Mouse (Mus musculus): ENCODE results near the gene Tkfc. TPM values are rescaled to one million over a fixed set of nuclear protein-coding genes. Genes with fewer than 3 reads are reported as not detected.

The Tkfc gene
- 1 to 10 TPM; 9.2 to 9.3 TPM for total RNA-seq (2023)

DNA sequence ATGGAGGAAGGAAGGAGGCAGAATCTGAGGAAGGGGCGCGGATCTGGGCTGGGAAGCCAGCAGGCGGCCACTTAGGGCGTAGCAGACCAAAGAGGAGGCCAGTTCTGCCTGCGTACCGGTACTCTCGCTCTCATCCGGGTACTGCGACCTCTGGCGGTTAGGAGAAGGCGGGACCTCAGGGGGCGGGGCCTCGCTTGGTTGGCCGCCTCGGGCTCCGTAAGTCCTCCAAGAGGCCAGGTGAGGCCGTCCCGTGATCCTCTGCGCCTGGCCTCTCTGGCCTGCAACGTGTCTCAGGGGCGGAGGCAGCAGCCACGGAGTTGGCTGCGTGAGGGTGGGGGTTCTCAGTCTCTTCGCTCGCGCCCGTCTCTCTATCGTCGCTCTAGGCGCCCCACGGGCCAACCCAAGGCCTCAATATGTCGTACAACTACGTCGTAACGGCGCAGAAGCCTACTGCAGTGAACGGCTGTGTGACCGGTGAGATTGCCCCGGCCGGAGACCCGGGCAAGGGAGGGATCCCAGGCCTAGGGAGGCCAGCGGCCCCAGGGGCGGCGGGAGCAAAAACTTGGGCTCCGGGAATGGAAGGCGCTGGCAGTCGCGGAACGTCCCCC lies at the start of gene Tkfc, which contains the start of gene Ddb1:
Gene Tkfc (minus strand): TSS at position 362 of the 608 bp plus-strand sequence.
Gene Ddb1 (plus strand): TSS at position 35 of the 608 bp plus-strand sequence.

DNA sequence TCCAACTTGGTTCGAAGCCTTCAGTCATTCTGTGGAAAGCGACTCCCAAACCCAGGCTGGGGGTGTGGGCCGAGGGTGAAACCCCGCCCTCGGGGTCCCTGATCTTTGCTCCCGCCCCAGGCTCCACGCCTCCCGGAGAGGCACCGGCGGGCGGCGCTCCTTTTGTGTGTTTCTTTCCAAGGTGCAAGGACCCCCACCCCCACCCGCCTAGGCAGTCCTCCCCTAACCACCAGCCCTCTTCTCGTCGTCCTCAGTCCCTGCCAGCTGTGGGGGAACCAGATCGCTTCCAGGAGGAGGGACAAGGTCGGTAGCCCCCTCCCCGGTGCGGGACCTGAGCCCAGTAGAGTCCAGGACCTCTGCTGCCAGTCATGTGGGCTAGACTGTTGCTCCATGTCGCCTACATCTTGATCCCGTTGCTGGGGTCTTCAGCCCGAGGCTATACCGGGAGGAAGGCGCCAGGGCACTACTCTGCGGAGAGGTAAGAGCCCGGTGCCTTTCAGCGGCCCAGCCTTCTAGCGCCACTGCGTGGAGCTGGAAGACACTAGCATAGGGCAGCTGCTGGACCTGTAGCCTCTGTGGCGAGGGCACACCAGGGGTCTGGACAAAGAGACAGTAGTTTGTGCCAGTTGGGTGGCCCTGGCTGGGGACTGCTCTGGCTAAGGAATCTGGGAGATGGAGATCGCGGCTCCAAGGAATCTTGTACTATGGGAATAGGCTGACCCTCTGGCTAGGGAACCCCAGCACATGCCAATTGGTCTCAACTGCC lies 28.8 kb upstream of the Tkfc start, which contains the start of gene Vwce:
Gene Vwce (plus strand): TSS at position 108 of the 766 bp plus-strand sequence.

DNA sequence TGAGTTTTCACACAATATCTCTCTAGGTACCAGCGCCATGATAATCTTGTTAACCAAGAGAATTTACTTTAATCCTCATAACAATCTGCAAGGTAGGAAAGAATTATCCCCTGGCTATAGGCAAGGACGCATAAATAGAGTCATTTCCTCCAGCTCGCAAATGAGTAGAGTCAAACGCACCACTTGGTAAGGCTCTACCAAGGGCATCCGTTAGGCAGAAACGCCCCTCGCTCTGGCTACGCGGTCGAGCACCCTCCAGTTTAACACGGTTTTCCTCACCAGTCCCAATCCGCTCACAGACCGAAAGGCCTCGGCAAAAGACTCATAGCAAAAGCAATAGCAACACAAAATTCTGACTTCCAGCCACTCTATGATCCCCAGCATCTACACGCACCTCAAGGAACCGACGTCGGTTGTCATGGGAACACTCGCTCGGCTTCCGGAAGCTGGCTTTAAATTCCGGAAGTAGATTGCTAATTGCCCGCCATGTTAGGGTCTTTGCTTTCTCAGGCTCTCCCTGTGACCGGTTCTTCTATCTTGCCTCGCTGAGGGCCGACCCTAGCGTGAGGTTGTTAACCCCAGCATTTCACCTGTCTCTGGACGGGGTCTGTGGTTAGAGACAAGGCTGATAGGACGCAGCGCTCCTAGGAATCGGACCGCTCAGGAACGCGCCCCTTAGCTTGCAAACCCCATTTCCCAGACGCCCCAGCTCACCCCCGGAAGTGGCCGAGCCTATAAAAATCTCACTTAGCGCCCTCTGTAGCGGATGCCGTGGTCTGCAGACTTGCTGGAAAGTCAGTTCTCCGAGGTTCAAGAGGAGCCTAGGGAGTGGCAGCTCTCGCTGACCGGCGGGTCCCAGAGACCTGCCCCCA lies 28.5 kb downstream of the Tkfc start, which contains the start of the genes Cyb561a3 and Tmem138:
Gene Cyb561a3 (plus strand): TSS at position 483 of the 872 bp plus-strand sequence.
Gene Tmem138 (minus strand): TSS at position 673 of the 872 bp plus-strand sequence.

DNA sequence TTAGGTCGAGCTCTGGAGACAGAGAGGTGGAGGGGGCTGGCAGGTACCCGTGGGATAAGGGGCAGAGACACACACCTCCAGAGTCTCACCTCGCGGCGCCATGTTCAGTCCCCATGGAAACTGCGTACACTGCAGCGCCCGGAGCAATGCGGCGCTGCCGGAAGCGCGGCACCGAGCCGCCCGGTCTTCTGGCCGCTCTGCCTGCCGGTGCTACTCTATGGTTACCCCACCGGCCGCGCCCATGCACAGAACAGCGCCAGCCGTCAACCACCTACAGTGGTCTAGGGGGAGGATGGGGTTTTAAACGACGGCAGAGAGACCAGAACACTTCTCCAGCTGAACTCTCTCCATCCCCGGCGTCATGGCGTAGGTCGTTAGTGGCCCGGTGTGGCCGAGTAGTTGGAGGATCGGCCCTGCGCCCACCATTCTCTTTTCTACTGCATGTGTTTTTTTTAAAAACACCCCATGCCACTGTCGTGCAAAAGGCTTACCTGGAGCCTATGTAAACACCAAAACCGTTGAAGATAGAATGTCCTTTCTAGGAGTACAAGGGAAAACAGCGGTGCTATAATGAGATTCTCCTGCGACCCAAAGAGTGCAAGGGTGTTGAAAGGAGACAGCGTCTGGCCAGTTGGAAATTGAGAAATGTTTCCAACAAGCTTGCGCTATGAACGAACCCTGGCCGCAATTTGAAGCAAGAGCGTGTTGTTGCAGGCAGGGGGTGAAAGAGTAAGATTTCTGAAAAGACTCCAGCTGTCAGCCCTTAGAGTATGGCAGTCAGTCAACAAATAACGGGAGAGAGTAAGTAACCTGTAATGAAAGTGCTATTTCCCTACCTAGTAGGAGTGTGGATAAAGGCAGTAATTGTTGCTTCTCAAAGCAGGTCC lies 49.6 kb downstream of the Tkfc start, which contains the start of gene Tmem216:
Gene Tmem216 (minus strand): TSS at position 615 of the 887 bp plus-strand sequence.

Other genes starting within 250 kb of the Tkfc start
- gene Syt7, start 216.6 kb downstream of the Tkfc start, total RNA-seq (2023): not detected
- gene Lrrc10b, start 148.2 kb downstream of the Tkfc start, total RNA-seq (2023): not detected
- gene Ppp1r32, start 122.7 kb downstream of the Tkfc start, total RNA-seq (2023): 1 to 10 TPM; 3.4 to 5.6 TPM
- gene Cpsf7, start 80.4 kb downstream of the Tkfc start, total RNA-seq (2023): 100 to 1,000 TPM; 126 to 129 TPM
- gene Sdhaf2, start 79.5 kb downstream of the Tkfc start, total RNA-seq (2023): 10 to 100 TPM; 45.5 to 47.4 TPM
- 1 to 10 TPM; 7.3 to 8.1 TPM for gene Tmem216, start 49.4 kb downstream of the Tkfc start, total RNA-seq (2023)
- gene Cyb561a3, start 28.5 kb downstream of the Tkfc start, total RNA-seq (2023): 10 to 100 TPM; 20.7 to 25.6 TPM
- gene Tmem138, start 28.3 kb downstream of the Tkfc start, total RNA-seq (2023): 1 to 10 TPM; 5.9 to 6.6 TPM
- gene Ddb1, start 327 bp downstream of the Tkfc start, total RNA-seq (2023): 100 to 1,000 TPM; 193 to 213 TPM
- 1 to 10 TPM; 6.4 to 6.5 TPM for gene Vwce, start 28.6 kb upstream of the Tkfc start, total RNA-seq (2023)
- gene Pga5, start 72.4 kb upstream of the Tkfc start, total RNA-seq (2023): not detected
- gene Vps37c, start 83.1 kb upstream of the Tkfc start, total RNA-seq (2023): 10 to 100 TPM; 18.3 to 20.8 TPM
- gene Cd5, start 133.3 kb upstream of the Tkfc start, total RNA-seq (2023): 100 to 1,000 TPM; 290 to 296 TPM
- 100 to 1,000 TPM; 253 to 276 TPM for gene Cd6, start 224.4 kb upstream of the Tkfc start, total RNA-seq (2023)
- 1 to 10 TPM in 1 of 2 experiments, under 1 TPM in 1; 0.83 to 2.0 TPM for gene Slc15a3, start 234.1 kb upstream of the Tkfc start, total RNA-seq (2023)